Mouse (Mus musculus): ENCODE results near the gene Rbms3. TPM values are rescaled to one million over a fixed set of nuclear protein-coding genes. Genes with fewer than 3 reads are reported as not detected.

The Rbms3 gene
- total RNA-seq, 2 experiments from 2014 or later: 17.2 to 18.2 TPM

GRCm38 (mm10) chr9:116556641-116557040 is 1073.1 kb downstream of the Rbms3 start:
- DNase-seq (ENCODE audit: low spot score in 2 of 2): no peak

DNA sequence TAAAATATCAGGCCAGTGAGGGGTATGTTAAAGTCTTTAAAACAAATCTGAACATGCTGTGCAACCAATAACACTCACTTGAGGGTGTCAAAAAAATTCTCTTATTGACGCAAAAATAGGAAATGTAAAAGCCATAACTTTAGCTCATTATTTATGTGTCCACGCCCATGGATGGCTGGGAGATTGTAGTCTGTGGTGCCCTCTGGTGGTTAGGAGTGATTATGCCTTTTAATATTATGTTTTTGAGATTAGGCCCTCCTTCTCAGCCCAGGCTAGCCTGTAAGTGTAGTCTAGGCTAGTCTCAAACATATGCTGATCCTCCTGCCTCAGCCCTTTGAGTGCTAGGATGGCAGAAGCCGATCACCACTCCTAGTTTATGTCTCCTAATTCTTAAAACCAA is 1076.5 kb downstream of the Rbms3 start:
- DNase-seq (ENCODE audit: low spot score in 2 of 2): no peak

DNA sequence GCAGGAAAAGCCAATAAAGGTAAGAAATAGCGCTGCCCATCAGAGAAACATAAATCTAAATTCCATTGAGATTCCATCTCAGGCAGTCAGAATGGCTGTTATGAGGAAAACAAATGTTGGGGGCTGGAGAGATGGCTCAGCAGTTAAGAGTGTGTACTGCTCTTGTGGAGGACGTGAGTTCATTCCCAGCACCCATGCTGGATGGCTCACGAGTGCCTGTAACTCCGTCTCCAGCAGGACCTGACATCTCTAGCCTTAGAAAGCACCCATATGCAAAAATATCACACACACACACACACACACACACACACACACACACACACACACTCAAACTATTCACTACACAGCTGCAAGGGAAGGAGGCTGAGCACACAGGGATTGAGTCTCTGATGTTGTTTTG is 1083.6 kb downstream of the Rbms3 start:
- DNase-seq (ENCODE audit: low spot score in 2 of 2): no peak

- no peak for DNase-seq (ENCODE audit: low spot score in 2 of 2)
These were observed 1086.9 kb downstream of the Rbms3 start for GRCm38 (mm10) chr9:116542793-116543192.

DNA sequence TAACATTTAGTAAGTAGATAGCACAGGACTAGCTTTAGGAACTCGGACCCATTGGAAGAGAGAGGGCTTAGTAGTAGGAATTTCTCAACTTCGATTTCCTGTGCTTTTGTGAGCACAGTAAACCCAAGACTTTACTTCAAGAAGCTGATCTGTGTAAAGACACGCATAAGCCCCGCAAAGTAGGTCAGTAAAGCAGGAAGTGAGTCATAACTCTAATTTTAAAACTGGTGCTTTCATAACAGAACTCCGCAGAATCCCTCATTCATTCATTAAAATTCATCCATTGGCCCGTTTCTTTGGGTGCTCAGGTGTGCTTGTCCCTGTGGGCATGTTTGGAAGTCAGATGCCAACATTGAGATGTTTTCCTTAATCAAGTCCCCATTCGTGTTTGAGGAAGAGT is 1087.7 kb downstream of the Rbms3 start:
- no peak for DNase-seq (ENCODE audit: low spot score in 2 of 2)

- DNase-seq (ENCODE audit: low spot score in 2 of 2): no peak
These were observed 1094.0 kb downstream of the Rbms3 start for GRCm38 (mm10) chr9:116535709-116536108.

DNA sequence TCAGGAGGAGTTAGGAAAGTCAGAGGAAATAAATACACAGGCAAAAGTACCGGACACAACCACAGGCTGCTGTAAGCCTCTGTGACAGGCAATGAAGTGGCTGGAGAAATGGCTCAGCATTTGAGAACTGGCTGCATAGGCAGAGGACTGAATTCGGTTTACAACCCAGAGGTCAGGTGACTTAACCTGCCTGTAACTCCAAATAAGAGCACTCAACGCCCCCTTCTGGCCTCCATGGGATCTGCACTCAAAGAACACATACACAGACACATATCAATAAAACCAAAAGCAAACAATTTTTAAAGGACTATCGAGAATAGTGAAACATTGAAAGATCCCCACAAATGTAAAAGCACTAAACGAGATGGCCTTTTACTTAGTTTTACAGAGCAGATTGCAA is 1096.3 kb downstream of the Rbms3 start:
- DNase-seq (ENCODE audit: low spot score in 2 of 2): no peak

DNA sequence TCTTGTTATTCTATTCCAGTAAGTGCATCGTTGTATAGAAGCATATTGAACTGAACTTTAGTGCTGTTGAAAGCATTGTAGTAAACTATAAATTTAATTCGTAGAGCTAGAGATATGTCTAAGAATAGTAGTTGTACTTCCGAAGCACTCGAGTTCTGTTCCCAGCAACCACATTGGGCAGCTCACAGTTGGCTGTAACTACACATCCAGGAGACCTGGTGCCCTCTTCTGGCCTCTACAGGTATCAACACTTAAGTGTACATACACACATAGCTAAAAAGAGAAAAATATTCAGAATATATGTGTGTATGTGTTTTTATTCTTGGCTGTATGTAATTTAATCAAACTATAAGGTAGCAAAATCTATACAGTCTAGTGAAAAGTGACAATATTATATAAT is 1098.6 kb downstream of the Rbms3 start:
- DNase-seq (ENCODE audit: low spot score in 2 of 2): no peak

DNA sequence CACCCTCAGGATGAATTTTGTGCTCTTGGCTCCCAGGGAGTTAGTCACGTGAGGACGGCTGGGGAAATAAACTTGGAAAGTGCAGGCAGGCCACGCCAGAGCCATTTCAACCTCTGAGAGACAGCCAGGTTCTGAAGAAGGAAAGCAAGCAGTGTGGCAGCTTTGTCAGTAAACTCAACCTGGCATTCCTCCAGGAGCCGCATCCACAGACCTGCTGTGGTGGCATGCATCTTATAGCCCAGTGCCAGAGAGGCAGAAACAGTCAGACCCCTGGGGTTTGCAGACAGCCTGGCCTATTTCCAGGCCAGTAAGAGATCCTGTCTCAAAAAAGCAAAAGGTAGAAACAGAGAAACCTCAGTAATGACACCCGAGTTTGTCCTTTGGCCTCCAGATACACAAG is 1105.3 kb downstream of the Rbms3 start:
- no peak for DNase-seq (ENCODE audit: low spot score in 2 of 2)
